Mouse (Mus musculus): Measurements from ENCODE around the gene Smlr1. TPM values are rescaled to one million over a fixed set of nuclear protein-coding genes. Genes with fewer than 3 reads are reported as not detected.

Smlr1 gene
- polyA plus RNA-seq, 1 experiment: not detected

DNA sequence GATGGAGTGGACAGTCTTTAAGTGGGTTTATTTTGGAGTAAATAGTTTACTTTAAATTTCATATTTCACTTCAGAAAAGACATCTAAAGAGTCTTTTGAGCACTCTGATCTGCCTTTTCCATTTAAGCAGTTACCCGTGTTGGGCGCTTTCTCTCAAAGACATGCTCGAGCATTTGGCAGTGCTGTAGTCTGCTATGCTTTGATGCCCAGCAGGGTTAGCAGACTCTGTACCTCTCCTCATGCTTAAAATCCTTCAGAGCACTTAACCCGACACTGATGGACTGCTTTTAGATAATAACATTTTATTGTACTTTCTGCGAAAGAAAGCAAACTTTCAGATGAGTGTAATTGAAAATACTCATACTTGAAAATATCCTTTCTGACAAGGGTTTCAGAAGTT is 32.8 kb downstream of the Smlr1 start:
- DNase-seq (ENCODE audit: extremely low spot score in 1 of 2, low spot score in 1 of 2): no peak

- peak in 1 of 2 experiments; percentile 30 for DNase-seq (ENCODE audit: extremely low spot score in 1 of 2, low spot score in 1 of 2)
These were observed 36.6 kb downstream of the Smlr1 start for GRCm38 (mm10) chr10:25499323-25500071.

DNA sequence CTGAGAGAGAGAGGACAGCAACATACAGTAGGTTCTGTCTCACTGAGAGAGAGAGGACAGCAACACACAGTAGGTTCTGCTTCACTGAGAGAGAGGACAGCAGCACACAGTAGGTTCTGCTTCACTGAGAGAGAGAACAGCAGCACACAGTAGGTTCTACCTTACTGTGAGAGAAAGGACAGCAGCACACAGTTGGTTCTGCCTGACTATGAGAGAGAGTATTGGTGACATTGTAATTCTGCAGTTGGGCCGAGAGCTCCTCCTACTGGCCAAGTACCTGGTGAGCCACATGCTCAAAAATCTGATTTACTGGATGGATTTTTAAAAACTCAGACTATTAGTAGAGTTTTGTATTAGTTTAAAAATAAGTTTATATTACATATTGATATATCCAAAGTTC is 47.6 kb downstream of the Smlr1 start:
- DNase-seq (ENCODE audit: extremely low spot score in 1 of 2, low spot score in 1 of 2): peak; percentile 33 to 89

DNA sequence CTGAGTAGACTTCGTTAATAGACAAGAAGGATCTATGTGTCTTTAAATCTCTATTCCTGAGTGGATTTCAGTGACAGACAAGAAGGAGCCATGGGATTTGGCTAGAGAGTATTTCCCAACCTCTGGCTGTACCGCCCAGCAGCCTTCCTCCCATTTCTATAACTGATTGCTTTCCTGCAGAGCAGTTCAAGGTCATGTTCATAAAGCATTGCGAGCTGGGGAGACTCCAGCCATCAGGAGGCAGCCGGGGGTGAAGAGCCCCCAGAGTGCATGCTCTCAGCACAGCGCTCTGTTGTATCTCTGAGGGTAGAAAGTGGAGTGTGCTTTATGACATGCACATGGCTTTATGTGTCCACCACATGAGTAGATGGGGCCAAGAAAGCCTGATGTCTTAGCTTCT is 53.3 kb downstream of the Smlr1 start:
- DNase-seq (ENCODE audit: extremely low spot score in 1 of 2, low spot score in 1 of 2): no peak

DNA sequence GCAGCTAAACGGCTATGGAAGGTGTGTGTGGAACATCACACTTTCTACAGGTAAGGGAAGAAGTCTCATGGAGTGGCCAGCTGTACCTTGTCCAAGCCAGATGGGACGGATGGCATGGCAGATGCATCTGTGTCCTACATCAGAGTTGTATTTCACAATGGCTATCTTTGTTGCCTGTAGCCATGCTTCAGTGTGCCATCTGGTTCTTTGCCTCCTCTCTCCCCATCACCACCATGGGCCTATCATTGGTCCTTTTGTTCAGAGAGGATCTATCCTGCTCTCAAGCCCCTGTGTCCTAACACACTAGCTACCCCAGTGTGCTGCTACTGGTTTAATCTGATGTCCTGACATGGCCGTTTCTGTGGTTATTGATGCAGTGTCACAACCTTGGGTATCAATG is 56.4 kb downstream of the Smlr1 start:
- DNase-seq (ENCODE audit: extremely low spot score in 1 of 2, low spot score in 1 of 2): no peak

Other genes starting within 250 kb of the Smlr1 start
- gene Akap7, start 228.4 kb downstream of the Smlr1 start, polyA plus RNA-seq (2012; rRNA removed): 49.6 and 50.9 TPM in 2 replicates
- 99.9 and 108 TPM in 2 replicates for gene Epb41l2, start 176.5 kb downstream of the Smlr1 start, polyA plus RNA-seq (2012; rRNA removed)